Mouse (Mus musculus) MEL (cell line): ENCODE results near the gene Adprh. TPM values are rescaled to one million over a fixed set of nuclear protein-coding genes. Genes with fewer than 3 reads are reported as not detected.
"Not testable (repeated sequence)": the region's sequence is repeated elsewhere in the genome, so short reads cannot be mapped to it uniquely, and the experiment has no call there.

Experiments used
- DNase-seq: peaks from one replicate; pipeline ENCODE4 v3.0.0; 2011; ENCODE audit warnings: low read depth, low spot score
- H3K27ac ChIP-seq: 2 replicates; pipeline ENCODE4 v1.5.1; 2012; ENCODE audit warnings: low read depth, mild to moderate bottlenecking, control low read depth, low read length, moderate library complexity; ENCODE audit not compliant: control insufficient read depth
- H3K27me3 ChIP-seq, 2 experiments: fragments of 150-350 bp in 1 of 2; sonication (generic) in 1 of 2; 2 replicates each; pipeline ENCODE4 v1.6.1; 2012; ENCODE audit warnings: low read length in 2 of 2, mild to moderate bottlenecking in 2 of 2, improper control_type of control experiment in 1 of 2, moderate library complexity in 1 of 2; ENCODE audit not compliant: insufficient read depth in 2 of 2, control insufficient read depth in 1 of 2
- H3K36me3 ChIP-seq, 2 experiments: 2 replicates each; pipeline ENCODE4 v1.6.1; 2012 to 2014; ENCODE audit warnings: low read length in 2 of 2, improper control_type of control experiment in 1 of 2, inconsistent platforms in 1 of 2, mild to moderate bottlenecking in 1 of 2; ENCODE audit not compliant: insufficient read depth in 2 of 2, control insufficient read depth in 1 of 2
- H3K4me1 ChIP-seq, 2 experiments: fragments of 150-350 bp in 1 of 2; sonication (generic) in 1 of 2; 2 replicates each; pipeline ENCODE4 v1.6.1; 2012; ENCODE audit warnings: low read length in 2 of 2, improper control_type of control experiment in 1 of 2, mild to moderate bottlenecking in 1 of 2; ENCODE audit not compliant: insufficient read depth in 2 of 2, control insufficient read depth in 1 of 2
- H3K4me3 ChIP-seq, 2 experiments: fragments of 150-350 bp in 1 of 2; sonication (generic) in 1 of 2; 2 replicates each; pipeline ENCODE4 v1.5.1; 2012; ENCODE audit warnings: low read depth in 2 of 2, low read length in 2 of 2, mild to moderate bottlenecking in 2 of 2, moderate library complexity in 2 of 2, control low read depth in 1 of 2, improper control_type of control experiment in 1 of 2; ENCODE audit not compliant: control insufficient read depth in 1 of 2, insufficient read depth in 1 of 2
- H3K79me2 ChIP-seq: 2 replicates; pipeline ENCODE4 v1.6.1; 2012; ENCODE audit warnings: mild to moderate bottlenecking, low read length, moderate library complexity; ENCODE audit not compliant: control insufficient read depth, poor library complexity, insufficient read depth
- H3K9ac ChIP-seq: 2 replicates; pipeline ENCODE4 v1.6.1; 2012; ENCODE audit warnings: low read depth, mild to moderate bottlenecking, control low read depth, low read length, moderate library complexity; ENCODE audit not compliant: control insufficient read depth, poor library complexity, severe bottlenecking
- H3K9me3 ChIP-seq: fragments of 150-350 bp; sonication (generic); replicated peaks from 2 replicates; pipeline ENCODE4 v1.6.1; 2012; ENCODE audit warnings: mild to moderate bottlenecking, low read length, improper control_type of control experiment, moderate library complexity; ENCODE audit not compliant: insufficient read depth
- BHLHE40 ChIP-seq: IDR thresholded peaks from 2 replicates; pipeline ENCODE4 v1.6.1; 2012; ENCODE audit warnings: low read depth, mild to moderate bottlenecking, inconsistent platforms, low read length, improper control_type of control experiment, borderline replicate concordance
- CHD1 ChIP-seq: IDR thresholded peaks from 2 replicates; pipeline ENCODE4 v1.6.1; 2012; ENCODE audit warnings: low read depth, mild to moderate bottlenecking, inconsistent platforms, low read length, improper control_type of control experiment
- CHD2 ChIP-seq: IDR thresholded peaks from 2 replicates; pipeline ENCODE4 v1.6.1; 2011; ENCODE audit warnings: low read length, improper control_type of control experiment
- ELF1 ChIP-seq: IDR thresholded peaks from 2 replicates; pipeline ENCODE4 v1.6.1; 2014; ENCODE audit warnings: low read depth, mild to moderate bottlenecking, inconsistent platforms, low read length, improper control_type of control experiment, moderate library complexity
- GABPA ChIP-seq: IDR thresholded peaks from 2 replicates; pipeline ENCODE4 v1.6.1; 2012; ENCODE audit warnings: low read depth, mild to moderate bottlenecking, inconsistent platforms, low read length, improper control_type of control experiment, moderate library complexity
- GATA1 ChIP-seq: IDR thresholded peaks from 2 replicates; pipeline ENCODE4 v1.6.1; 2011; ENCODE audit warnings: low read depth, low read length, improper control_type of control experiment
- MAX ChIP-seq: IDR thresholded peaks from 2 replicates; pipeline ENCODE4 v1.6.1; 2011; ENCODE audit warnings: low read length, improper control_type of control experiment
- MAZ ChIP-seq: IDR thresholded peaks from 2 replicates; pipeline ENCODE4 v1.6.1; 2012; ENCODE audit warnings: low read depth, mild to moderate bottlenecking, inconsistent platforms, low read length, improper control_type of control experiment
- MYB ChIP-seq: IDR thresholded peaks from 2 replicates; pipeline ENCODE4 v1.6.1; 2011; ENCODE audit warnings: mild to moderate bottlenecking, low read depth, low read length, improper control_type of control experiment
- MYC ChIP-seq: IDR thresholded peaks from 2 replicates; pipeline ENCODE4 v1.6.1; 2011; ENCODE audit warnings: low read depth, mild to moderate bottlenecking, low read length, improper control_type of control experiment, moderate library complexity
- POLR2A ChIP-seq, 2 experiments: IDR thresholded peaks; 2 replicates each; pipeline ENCODE4 v1.6.1; 2011 to 2012; ENCODE audit warnings: low read length in 2 of 2, mild to moderate bottlenecking in 2 of 2, control low read depth in 1 of 2, improper control_type of control experiment in 1 of 2, low read depth in 1 of 2, moderate library complexity in 1 of 2; ENCODE audit not compliant: control insufficient read depth in 1 of 2, insufficient read depth in 1 of 2, poor library complexity in 1 of 2
- POLR2AphosphoS2 ChIP-seq: IDR thresholded peaks from 2 replicates; pipeline ENCODE4 v1.6.1; 2011; ENCODE audit warnings: low read length, improper control_type of control experiment
- RAD21 ChIP-seq: IDR thresholded peaks from 2 replicates; pipeline ENCODE4 v1.6.1; 2011; ENCODE audit warnings: mild to moderate bottlenecking, low read depth, low read length, improper control_type of control experiment
- RCOR1 ChIP-seq: IDR thresholded peaks from 2 replicates; pipeline ENCODE4 v1.6.1; 2012; ENCODE audit warnings: low read depth, mild to moderate bottlenecking, inconsistent platforms, low read length, improper control_type of control experiment
- SMC3 ChIP-seq: IDR thresholded peaks from 2 replicates; pipeline ENCODE4 v1.6.1; 2011; ENCODE audit warnings: low read depth, low read length, improper control_type of control experiment
- TCF12 ChIP-seq: IDR thresholded peaks from 2 replicates; pipeline ENCODE4 v1.6.1; 2014; ENCODE audit warnings: low read depth, mild to moderate bottlenecking, inconsistent platforms, low read length, improper control_type of control experiment, moderate library complexity
- UBTF ChIP-seq: IDR thresholded peaks from 2 replicates; pipeline ENCODE4 v1.6.1; 2012; ENCODE audit warnings: low read depth, mild to moderate bottlenecking, inconsistent platforms, low read length, improper control_type of control experiment, moderate library complexity, borderline replicate concordance; ENCODE audit not compliant: insufficient read depth
- ZC3H11A ChIP-seq: IDR thresholded peaks from 2 replicates; pipeline ENCODE4 v1.6.1; 2012; ENCODE audit warnings: low read depth, mild to moderate bottlenecking, inconsistent platforms, low read length, improper control_type of control experiment
- ZKSCAN1 ChIP-seq: IDR thresholded peaks from 2 replicates; pipeline ENCODE4 v1.6.1; 2012; ENCODE audit warnings: low read depth, mild to moderate bottlenecking, inconsistent platforms, low read length, improper control_type of control experiment, moderate library complexity
- ZNF384 ChIP-seq: IDR thresholded peaks from 2 replicates; pipeline ENCODE4 v1.6.1; 2012; ENCODE audit warnings: low read depth, mild to moderate bottlenecking, inconsistent platforms, low read length, improper control_type of control experiment
- polyA plus RNA-seq, 2 experiments: library from polyadenylated mRNA; stranded (reverse) in 1 of 2; unstranded in 1 of 2; fragments of >175 nt in 1 of 2; fragments of >200 nt in 1 of 2; gene quantifications; 2 replicates each; pipeline versions ENCODE4 v1.2.1 to v1.2.4; 2012; ENCODE audit warnings: low replicate concordance in 2 of 2, low read depth in 1 of 2; ENCODE audit not compliant: insufficient read length in 2 of 2, insufficient read depth in 1 of 2, missing spikeins in 1 of 2
- total RNA-seq: library from RNA; depleted of rRNA; stranded (reverse); fragments of 300-350 nt; gene quantifications from 2 replicates; pipeline ENCODE4 v1.2.3, GENCODE M21; 2012

Adprh gene
- total and polyA plus RNA-seq, 3 experiments = 20.1 to 86.7 TPM; not detected in 1

- Histone ChIP-seq H3K4me1 (peaks cover 3 to 10% of the 10 kb centered on the region in 2 experiments; a peak in 3 of 4 replicates), H3K79me2 (peaks cover 13% of the 10 kb centered on the region), H3K4me3 (no peak overlapping the region), H3K9ac (no peak overlapping the region), H3K27me3 (no peaks in the 10 kb centered on the region), H3K27ac (no peak overlapping the region), H3K36me3 (peaks cover 0 to 5% of the 10 kb centered on the region in 2 experiments; a peak in 3 of 4 replicates), H3K9me3 (no peaks in the 10 kb centered on the region)
- TF ChIP-seq MAZ = no peak
- TF ChIP-seq MYC = no peak
- no peak for TF ChIP-seq UBTF
- no peak for TF ChIP-seq GABPA
- TF ChIP-seq GATA1 = no peak
- TF ChIP-seq RAD21 = no peak
- DNase-seq = no peak
These were observed 4.0 kb downstream of the Adprh start for GRCm38 (mm10) chr16:38448458-38448857.

- TF ChIP-seq CHD2 (no peak), CHD1 (no peak), ZNF384 (no peak), ZKSCAN1 (no peak), MAX (no peak), POLR2A (IDR thresholded peaks at IDR 0.05; ENCODE audit: control insufficient read depth in 1 of 2, insufficient read depth in 1 of 2, low read depth in 1 of 2, low read length in 2 of 2, poor library complexity in 1 of 2) (no peak), UBTF (no peak), RCOR1 (no peak), TCF12 (no peak), SMC3 (no peak), POLR2AphosphoS2 (no peak), ZC3H11A (no peak), RAD21 (no peak), ELF1 (no peak), MYB (no peak), GABPA (no peak), GATA1 (no peak), BHLHE40 (no peak)
- Histone ChIP-seq H3K9ac (no peak overlapping the region), H3K79me2 (peaks cover 9% of the 10 kb centered on the region), H3K36me3 (peaks cover 0 to 4% of the 10 kb centered on the region in 2 experiments; a peak in 2 of 4 replicates), H3K9me3 (no peaks in the 10 kb centered on the region), H3K4me3 (no peak overlapping the region), H3K27ac (no peak overlapping the region), H3K27me3 (no peaks in the 10 kb centered on the region), H3K4me1 (peaks cover 0 to 10% of the 10 kb centered on the region in 2 experiments; a peak in 2 of 4 replicates)
- no peak for DNase-seq
These were observed 5.1 kb downstream of the Adprh start for GRCm38 (mm10) chr16:38447366-38447765.

- H3K4me3 ChIP-seq, H3K36me3 ChIP-seq, H3K27me3 ChIP-seq, H3K27ac ChIP-seq, H3K4me1 ChIP-seq, DNase-seq, H3K9ac ChIP-seq, H3K79me2 ChIP-seq, H3K9me3 ChIP-seq: not testable (repeated sequence)
These were observed 6.4 kb downstream of the Adprh start for GRCm38 (mm10) chr16:38446141-38446540.
